Mouse (Mus musculus): ENCODE measurements around the gene Kpna1.
"Not testable (repeated sequence)": the region's sequence is repeated elsewhere in the genome, so short reads cannot be mapped to it uniquely, and the experiment has no call there.

Gene Kpna1

DNA sequence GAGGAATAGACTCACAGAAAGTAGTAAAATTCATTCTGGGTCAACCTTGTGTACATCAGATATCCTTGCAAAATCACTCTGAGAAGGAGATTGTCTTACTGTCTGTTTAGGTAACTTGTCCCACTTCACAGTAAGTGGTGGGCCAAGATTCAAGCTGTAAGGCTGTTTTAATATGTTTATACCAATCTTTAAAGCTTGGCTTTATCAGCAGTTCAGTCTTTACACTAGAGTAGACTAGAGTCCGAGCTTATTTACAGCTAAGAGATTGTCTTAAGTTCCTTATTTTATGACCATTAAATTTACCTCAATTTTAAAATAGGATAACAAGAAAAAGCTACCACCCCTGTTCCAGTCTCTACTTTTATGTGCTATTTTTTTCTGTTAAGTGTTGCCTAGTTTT lies 9.4 kb downstream of the Kpna1 start:
- DNase-seq (ENCODE audit: low spot score in 2 of 2), result no peak

- no peak for DNase-seq (ENCODE audit: low spot score in 2 of 2)
Measured at GRCm38 (mm10) chr16:35992391-35992790, 13.8 kb downstream of the Kpna1 start.

DNA sequence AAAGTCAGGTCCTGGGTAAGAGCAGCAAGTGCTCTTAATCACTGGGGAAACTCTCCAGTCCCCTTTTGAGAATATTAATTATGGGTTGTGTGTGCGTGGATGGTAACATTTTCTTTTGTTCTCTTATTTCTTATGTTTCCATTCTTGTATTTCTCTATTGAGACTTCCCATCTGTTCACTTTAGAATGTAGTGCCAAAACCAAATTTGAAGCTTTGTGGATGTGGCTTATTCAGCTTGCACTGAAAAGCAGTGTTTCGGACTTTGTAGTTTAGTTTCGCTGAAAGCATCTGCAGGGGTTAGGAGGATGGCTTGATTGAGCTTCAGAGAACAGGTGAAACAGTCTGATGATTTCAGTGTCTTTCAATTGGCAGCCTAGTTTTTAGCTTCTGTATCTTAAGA lies 14.8 kb downstream of the Kpna1 start:
- DNase-seq (ENCODE audit: low spot score in 2 of 2), result no peak

DNA sequence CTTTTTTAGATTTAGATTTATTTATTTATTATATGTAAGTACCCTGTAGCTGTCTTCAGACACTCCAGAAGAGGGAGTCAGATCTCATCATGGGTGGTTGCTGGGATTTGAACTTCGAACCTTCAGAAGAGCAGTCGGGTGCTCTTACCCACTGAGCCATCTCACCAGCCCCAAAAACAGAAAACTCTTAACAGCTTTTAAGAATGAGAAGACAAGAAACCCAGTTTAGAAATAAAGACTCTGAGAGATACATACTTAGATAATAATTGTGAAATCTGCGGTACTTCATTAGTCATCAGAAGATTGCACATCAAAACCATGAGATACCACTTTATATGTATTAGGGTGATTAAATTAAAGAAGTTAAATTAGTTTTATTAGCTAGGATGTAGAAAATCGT lies 20.3 kb downstream of the Kpna1 start:
- not testable (repeated sequence) for DNase-seq (ENCODE audit: low spot score in 2 of 2)

GRCm38 (mm10) chr16:36008396-36008795 lies 29.8 kb downstream of the Kpna1 start:
- no peak for DNase-seq (ENCODE audit: low spot score in 2 of 2)

DNA sequence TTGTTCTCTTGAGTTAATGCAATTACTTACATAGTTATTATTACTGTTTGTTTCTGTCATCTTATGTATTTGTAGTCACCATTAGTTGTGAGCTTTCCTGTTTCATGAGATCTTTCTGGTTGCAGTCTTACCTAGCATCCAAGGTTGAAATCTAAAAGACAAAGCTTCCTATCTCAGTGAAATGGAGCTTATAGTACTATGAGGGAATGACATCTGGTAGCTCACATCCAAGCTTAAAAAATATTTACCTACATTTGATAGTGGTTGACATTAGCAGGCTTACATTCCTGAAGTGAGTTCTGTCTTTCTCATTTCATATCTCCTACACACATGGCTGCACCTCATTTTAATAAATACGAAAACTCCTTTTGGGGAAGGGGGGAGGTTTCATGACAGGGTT lies 37.8 kb downstream of the Kpna1 start:
- DNase-seq (ENCODE audit: low spot score in 2 of 2), result no peak

DNA sequence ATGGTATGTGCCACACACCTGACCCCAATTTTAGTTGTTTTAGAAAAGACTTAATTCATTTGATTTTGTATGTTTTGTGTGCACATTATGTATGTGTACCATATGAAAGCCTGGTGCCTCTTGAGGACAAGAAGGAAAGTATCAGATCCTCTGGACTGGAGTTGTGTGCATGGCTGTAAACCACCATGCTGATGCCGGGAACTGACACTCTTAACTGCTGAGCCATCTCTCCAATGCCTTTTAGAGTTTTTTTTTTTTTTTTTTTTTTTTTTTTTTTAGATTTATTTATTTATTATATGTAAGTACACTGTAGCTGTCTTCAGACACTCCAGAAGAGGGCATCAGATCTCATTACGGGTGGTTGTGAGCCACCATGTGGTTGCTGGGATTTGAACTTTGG lies 49.6 kb downstream of the Kpna1 start:
- not testable (repeated sequence) for DNase-seq (ENCODE audit: low spot score in 2 of 2)

- DNase-seq (ENCODE audit: low spot score in 2 of 2), result peak; percentile 96 to 98
Measured at GRCm38 (mm10) chr16:36040640-36041624, 62.4 kb downstream of the Kpna1 start, which contains the start of gene Wdr5b. Wdr5b (plus strand) TSS chr16:36041190.

DNA sequence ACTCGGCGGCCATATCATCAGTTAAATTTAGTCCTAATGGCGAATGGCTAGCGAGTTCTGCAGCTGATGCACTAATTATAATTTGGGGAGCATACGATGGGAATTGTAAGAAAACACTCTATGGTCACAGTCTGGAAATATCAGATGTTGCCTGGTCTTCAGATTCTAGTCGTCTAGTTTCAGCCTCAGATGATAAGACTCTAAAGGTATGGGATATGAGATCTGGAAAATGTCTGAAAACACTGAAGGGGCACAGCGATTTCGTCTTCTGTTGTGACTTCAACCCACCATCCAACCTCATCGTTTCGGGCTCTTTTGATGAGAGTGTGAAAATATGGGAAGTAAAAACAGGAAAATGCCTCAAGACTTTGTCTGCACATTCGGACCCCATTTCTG lies 63.1 kb downstream of the Kpna1 start:
- DNase-seq (ENCODE audit: low spot score in 2 of 2), result no peak

DNA sequence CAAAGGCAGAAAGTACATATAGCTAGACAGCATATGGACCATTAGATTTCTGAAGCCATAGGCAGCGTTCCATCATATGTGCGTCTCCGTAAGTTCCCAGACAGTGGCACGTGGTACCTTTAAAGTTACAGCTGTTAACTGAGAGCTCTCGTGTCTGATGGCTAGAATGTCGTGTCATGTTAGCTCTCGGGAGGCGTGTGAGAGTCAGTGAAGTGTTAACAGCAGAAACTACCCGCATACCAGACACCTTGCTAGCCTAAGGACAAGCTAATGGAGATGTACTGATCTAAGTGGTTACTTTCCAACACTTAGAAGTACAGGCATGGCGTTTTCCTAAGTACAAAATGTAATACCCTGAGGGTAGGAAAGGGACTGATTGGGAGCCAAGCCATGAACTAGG lies 64.5 kb downstream of the Kpna1 start:
- no peak for DNase-seq (ENCODE audit: low spot score in 2 of 2)

DNA sequence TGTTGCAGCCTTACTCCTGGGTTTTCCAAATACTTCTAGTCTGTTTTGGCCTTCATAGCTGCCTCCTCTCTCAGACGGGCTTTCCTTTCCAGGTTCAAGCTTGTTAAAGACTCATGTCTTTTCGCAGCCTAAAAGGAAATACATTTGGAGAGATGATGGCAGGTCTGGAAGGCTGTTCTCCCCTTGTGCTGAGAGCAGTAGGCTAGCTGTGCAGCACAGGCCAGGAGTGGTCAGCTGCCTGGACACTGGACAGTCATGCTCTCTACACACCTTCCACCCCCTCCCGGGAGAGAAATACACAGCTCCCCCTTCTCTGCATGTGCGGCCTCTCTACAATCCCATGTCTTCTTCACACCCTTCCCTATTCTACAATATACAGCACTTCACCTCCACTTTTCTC lies 65.4 kb downstream of the Kpna1 start:
- no peak for DNase-seq (ENCODE audit: low spot score in 2 of 2)

GRCm38 (mm10) chr16:36047538-36047937 lies 69.0 kb downstream of the Kpna1 start:
- no peak for DNase-seq (ENCODE audit: low spot score in 2 of 2)

- no peak for DNase-seq (ENCODE audit: low spot score in 2 of 2)
Measured at GRCm38 (mm10) chr16:36051491-36051890, 72.9 kb downstream of the Kpna1 start.

DNA sequence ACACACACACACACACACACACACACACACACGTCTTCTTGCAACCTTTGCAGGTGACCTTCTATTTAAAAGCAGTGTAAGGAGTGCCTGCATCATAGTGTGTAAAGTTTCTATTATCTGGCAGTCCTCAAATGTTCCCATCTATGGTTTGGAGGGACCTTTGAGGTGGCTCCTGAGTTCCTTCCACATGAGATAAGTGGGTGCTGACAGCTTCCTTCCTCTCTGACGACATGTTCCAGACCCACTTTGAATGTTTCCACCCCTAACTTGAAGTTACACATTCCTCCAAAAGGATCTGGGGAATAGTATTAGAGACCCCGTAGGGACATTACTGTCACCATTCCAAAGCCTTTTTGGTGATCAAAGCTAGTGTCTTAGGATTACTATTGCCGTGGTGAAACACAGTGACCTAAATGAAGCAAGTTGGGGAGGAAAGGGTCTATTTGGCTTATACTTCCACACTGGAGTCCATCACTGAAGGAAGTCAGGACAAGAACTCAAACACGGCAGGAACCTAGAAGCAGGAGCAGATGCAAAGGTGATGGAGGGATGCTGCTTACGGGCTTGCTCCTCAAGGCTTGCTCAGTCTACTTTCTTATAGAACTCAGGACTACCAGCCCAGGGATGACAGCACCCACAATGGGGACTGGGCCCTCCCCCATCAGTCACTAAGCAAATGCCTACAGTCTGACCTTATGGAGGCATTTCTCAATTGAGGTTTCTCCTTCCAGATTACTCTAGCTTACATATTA lies 75.2 kb downstream of the Kpna1 start:
- DNase-seq (ENCODE audit: low spot score in 2 of 2), result no peak

GRCm38 (mm10) chr16:36054920-36055319 lies 76.4 kb downstream of the Kpna1 start:
- no peak for DNase-seq (ENCODE audit: low spot score in 2 of 2)

GRCm38 (mm10) chr16:36056416-36056815 lies 77.9 kb downstream of the Kpna1 start:
- no peak for DNase-seq (ENCODE audit: low spot score in 2 of 2)

DNA sequence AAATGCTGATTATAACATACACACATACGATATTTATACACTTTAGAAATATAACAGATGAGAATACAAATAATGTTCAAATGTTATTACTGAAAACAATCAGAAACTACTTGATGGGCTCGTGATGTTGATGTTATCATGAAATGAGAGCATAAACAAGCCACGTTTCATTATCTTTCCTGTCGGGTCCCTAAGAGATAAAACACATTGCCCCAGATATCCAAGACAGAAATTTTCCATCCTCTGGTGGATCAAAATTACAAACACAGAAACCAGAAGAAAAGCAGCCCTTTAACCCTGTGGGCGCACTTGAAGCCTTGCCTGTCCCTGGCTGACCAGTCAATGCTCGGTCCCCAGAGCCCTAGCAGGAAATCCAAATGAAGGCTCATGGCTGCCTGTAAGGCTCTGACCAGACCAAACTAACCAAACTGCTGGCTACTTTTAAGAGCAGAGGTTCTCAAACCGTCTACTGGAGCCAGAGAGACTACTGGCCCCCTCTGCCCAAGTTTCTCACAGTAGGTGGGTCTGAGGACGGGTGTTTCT lies 79.5 kb downstream of the Kpna1 start:
- no peak for DNase-seq (ENCODE audit: low spot score in 2 of 2)

GRCm38 (mm10) chr16:36062534-36062933 lies 84.0 kb downstream of the Kpna1 start:
- not testable (repeated sequence) for DNase-seq (ENCODE audit: low spot score in 2 of 2)

DNA sequence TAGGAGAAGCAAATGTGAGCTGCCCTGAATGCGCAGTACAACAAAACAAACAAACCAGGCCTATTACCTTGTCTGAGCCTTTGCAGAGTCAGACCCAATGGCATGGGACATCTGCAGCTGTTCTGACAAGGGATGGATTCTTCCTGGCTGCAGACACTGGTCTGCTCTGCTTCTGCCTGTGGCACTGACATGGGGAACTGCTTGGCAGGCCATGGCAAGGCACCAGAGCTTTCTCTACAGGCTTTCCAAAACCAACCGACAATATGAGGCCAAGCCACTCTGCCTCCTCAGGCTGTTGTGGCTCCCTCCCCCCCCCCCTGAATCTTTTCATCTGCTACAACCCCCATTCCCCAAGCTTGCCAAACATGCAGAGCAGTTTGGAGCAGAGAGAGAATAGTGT lies 84.8 kb downstream of the Kpna1 start:
- peak; percentile 30 to 48 for DNase-seq (ENCODE audit: low spot score in 2 of 2)

GRCm38 (mm10) chr16:36064904-36065303 lies 86.4 kb downstream of the Kpna1 start:
- DNase-seq (ENCODE audit: low spot score in 2 of 2), result no peak

DNA sequence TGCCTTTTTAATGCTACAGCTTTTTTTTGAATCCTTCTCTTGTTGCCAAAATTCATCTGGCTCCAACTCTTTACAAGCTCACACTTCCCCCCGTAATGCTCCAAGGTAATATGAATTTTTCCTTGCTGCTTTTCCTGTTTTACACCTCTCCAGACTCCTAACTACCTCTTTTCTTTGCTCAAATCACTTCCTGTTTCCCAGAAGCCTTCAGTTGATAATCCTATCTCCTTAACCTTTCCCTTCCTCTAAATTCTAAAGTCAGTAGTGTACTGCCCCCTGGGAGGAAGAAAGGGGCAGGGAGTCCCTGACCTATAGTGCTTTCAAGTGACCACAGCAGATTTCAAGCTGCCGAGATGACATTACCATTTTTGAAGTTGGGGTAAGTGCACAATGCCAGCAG lies 89.1 kb downstream of the Kpna1 start:
- DNase-seq (ENCODE audit: low spot score in 2 of 2), result no peak

- DNase-seq (ENCODE audit: low spot score in 2 of 2), result no peak
Measured at GRCm38 (mm10) chr16:36068356-36068755, 89.8 kb downstream of the Kpna1 start.

All from right cerebral cortex, postnatal 10 days (tissue).